Mouse (Mus musculus) embryonic facial prominence, embryonic 12.5 days (tissue): ENCODE results near the gene Erbb4. TPM values are rescaled to one million over a fixed set of nuclear protein-coding genes. Genes with fewer than 3 reads are reported as not detected.

Source experiments
- ATAC-seq: fragments of 200-750 bp; cut with Nextera tagmentation; 2 replicates; pipeline ENCODE4 v1.8.0; 2017; ENCODE audit not compliant: insufficient number of reproducible peaks, insufficient read depth, low FRiP score, low TSS enrichment
- H3K27ac ChIP-seq: fragments of 300-500 bp; sonication (generic); 2 replicates; pipeline ENCODE4 v1.5.1; 2016; ENCODE audit warnings: mild to moderate bottlenecking
- H3K27me3 ChIP-seq: fragments of 300-500 bp; sonication (generic); 2 replicates; pipeline ENCODE4 v1.6.1; 2016; ENCODE audit warnings: mild to moderate bottlenecking, moderate library complexity
- H3K36me3 ChIP-seq: fragments of 300-500 bp; sonication (generic); 2 replicates; pipeline ENCODE4 v1.6.1; 2016; ENCODE audit warnings: mild to moderate bottlenecking
- H3K4me1 ChIP-seq: fragments of 300-500 bp; sonication (generic); 2 replicates; pipeline ENCODE4 v1.6.1; 2016
- H3K4me2 ChIP-seq: fragments of 300-500 bp; sonication (generic); replicated peaks from 2 replicates; pipeline ENCODE4 v1.6.1; 2016; ENCODE audit warnings: mild to moderate bottlenecking, moderate library complexity
- H3K4me3 ChIP-seq: fragments of 300-500 bp; sonication (generic); 2 replicates; pipeline ENCODE4 v1.5.1; 2016; ENCODE audit warnings: mild to moderate bottlenecking
- H3K9ac ChIP-seq: fragments of 300-500 bp; sonication (generic); 2 replicates; pipeline ENCODE4 v1.6.1; 2016; ENCODE audit warnings: mild to moderate bottlenecking, moderate library complexity
- H3K9me3 ChIP-seq: fragments of 300-500 bp; sonication (generic); 2 replicates; pipeline ENCODE4 v1.6.1; 2016; ENCODE audit warnings: mild to moderate bottlenecking, moderate library complexity
- WGBS: fragments of 180-500 bp; shearing (Covaris S2); methylation state at CpG from one replicate; pipeline ENCODE4 v1.1.7; 2016; 5-methylcytosine and 5-hydroxymethylcytosine counted together
- polyA plus RNA-seq: library from polyadenylated mRNA; unstranded; fragments of >200 nt; fragmentation: Nextera tagmentation; extraction: Ambion mirVana; gene quantifications from 2 replicates; pipeline ENCODE4 v1.2.1, GENCODE M21; 2016

Gene Erbb4
- polyA plus RNA-seq, 1 experiment from 2014 or later: 1.3 TPM

GRCm38 (mm10) chr1:68019618-68020017, 1088.2 kb downstream of the Erbb4 start:
- no peak overlapping the region for H3K9ac ChIP-seq
- no peaks in the 10 kb centered on the region for H3K36me3 ChIP-seq
- no peaks in the 10 kb centered on the region for H3K27me3 ChIP-seq
- H3K4me1 ChIP-seq: no peaks in the 10 kb centered on the region
- H3K4me3 ChIP-seq: no peak overlapping the region
- no peaks in the 10 kb centered on the region for H3K9me3 ChIP-seq
- 87% methylated on average over 3 of the region's 3 CpGs for WGBS
- no peak for ATAC-seq
- H3K27ac ChIP-seq: no peak overlapping the region
- no peak overlapping the region for H3K4me2 ChIP-seq
